Mouse (Mus musculus): ENCODE results near the gene Tasp1.
"Not testable (repeated sequence)": the region's sequence is repeated elsewhere in the genome, so short reads cannot be mapped to it uniquely, and the experiment has no call there.

- TF ChIP-seq EP300, CTCF (IDR thresholded peaks at IDR 0.05; ENCODE audit: low read depth): not testable (repeated sequence)
Observed at GRCm38 (mm10) chr2:139863396-139863795, 203.2 kb downstream of the Tasp1 start.

Data from liver, postnatal 0 days (tissue).